Comparison of ENCODE assay signal across 7 mouse cellular contexts in the genomic region with DNA sequence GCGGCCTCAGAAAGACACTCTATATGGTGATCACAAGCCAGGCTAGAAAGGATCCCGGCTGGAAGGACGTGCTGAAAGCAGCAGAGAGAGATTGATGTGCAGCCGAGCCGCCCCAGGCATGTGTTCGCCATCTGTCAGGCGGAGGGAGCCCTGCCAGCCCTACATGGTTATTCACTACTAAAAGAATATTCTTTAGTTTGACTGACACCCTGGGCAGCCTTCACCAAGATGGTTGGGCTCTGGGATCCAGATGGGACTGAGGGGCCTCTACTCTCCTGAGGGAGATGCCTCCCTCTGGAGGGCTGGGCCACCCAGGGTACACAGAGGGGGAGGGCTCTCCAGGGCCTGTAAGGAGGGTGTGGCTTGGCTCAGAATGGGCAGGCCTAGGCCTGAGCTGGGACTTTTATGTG.
A peak's percentile ranks its signal among the peaks of the same experiment; 100 is the strongest.
DNase-seq lines count a peak whose midpoint lies in the region; ATAC-seq lines count a peak whose summit lies in the region.

No protein-coding gene starts in this region.

- ATAC-seq in intestine, embryonic 15.5 days = peak; percentile 93
- ATAC-seq in liver, embryonic 13.5 days (ENCODE audit: low read depth) = 0 out of 2 replicates have a peak, but pooled peaks have one; percentile 29
- ATAC-seq in erythroblast, adult 5-6 weeks (replicated peaks; ENCODE audit: low FRiP score, poor library complexity, severe bottlenecking) = no peak

- H3K4me1 ChIP-seq in intestine, embryonic 15.5 days (replicated peaks) = peaks cover 28% of the 10 kb centered on the region
- no peaks in the 10 kb centered on the region for H3K4me1 ChIP-seq in liver, embryonic 13.5 days (replicated peaks)

- no peak overlapping the region for H3K4me3 ChIP-seq in intestine, embryonic 15.5 days (replicated peaks)
- H3K4me3 ChIP-seq in liver, embryonic 13.5 days (replicated peaks) = no peak overlapping the region

- peak overlapping the region; percentile 78 for H3K27ac ChIP-seq in intestine, embryonic 15.5 days
- H3K27ac ChIP-seq in liver, embryonic 13.5 days = no peak overlapping the region

- no peak overlapping the region for H3K4me2 ChIP-seq in intestine, embryonic 15.5 days (replicated peaks)
- H3K4me2 ChIP-seq in liver, embryonic 13.5 days = no peak overlapping the region

- peak; percentile 91 for DNase-seq in brain, adult 2 months (ENCODE audit: low read depth, low spot score)
- DNase-seq in cerebellum, postnatal 10 days = peak; percentile 89 to 94
- peak; percentile 37 to 50 for DNase-seq in frontal cortex, postnatal 25 days (ENCODE audit: low spot score in 2 of 2)
- DNase-seq in liver, embryonic 13.5 days = no peak
- peak; percentile 87 to 93 for DNase-seq in right cerebral cortex, postnatal 10 days (ENCODE audit: low spot score in 2 of 2)

- H3K9me3 ChIP-seq in intestine, embryonic 15.5 days = no peaks in the 10 kb centered on the region
- no peaks in the 10 kb centered on the region for H3K9me3 ChIP-seq in liver, embryonic 13.5 days (replicated peaks)

- WGBS in intestine, embryonic 15.5 days = 35% methylated on average over 7 of the region's 7 CpGs
- 53% methylated on average over 7 of the region's 7 CpGs for WGBS in liver, embryonic 13.5 days (ENCODE audit: insufficient replicate concordance)

- H3K9ac ChIP-seq in intestine, embryonic 15.5 days = no peak overlapping the region
- no peak overlapping the region for H3K9ac ChIP-seq in liver, embryonic 13.5 days

- no peaks in the 10 kb centered on the region for H3K27me3 ChIP-seq in intestine, embryonic 15.5 days (replicated peaks)
- H3K27me3 ChIP-seq in liver, embryonic 13.5 days = no peaks in the 10 kb centered on the region

- H3K36me3 ChIP-seq in intestine, embryonic 15.5 days = no peaks in the 10 kb centered on the region
- no peaks in the 10 kb centered on the region for H3K36me3 ChIP-seq in liver, embryonic 13.5 days
